Mouse (Mus musculus) adrenal gland, postnatal 25 days (tissue): ENCODE results near the gene Krt5. TPM values are rescaled to one million over a fixed set of nuclear protein-coding genes. Genes with fewer than 3 reads are reported as not detected.
"Not testable (repeated sequence)": the region's sequence is repeated elsewhere in the genome, so short reads cannot be mapped to it uniquely, and the experiment has no call there.

Experiments used
- DNase-seq: peaks from one replicate; pipeline ENCODE4 v3.0.0; 2021; ENCODE audit warnings: mixed read lengths
- long read RNA-seq: library from polyadenylated mRNA; stranded (forward); transcript quantifications from one replicate; pipeline ENCODE4 v2.0.0, GENCODE M21; 2021
- total RNA-seq: library from RNA; stranded (reverse); gene quantifications from 2 replicates; pipeline ENCODE4 v1.2.3, GENCODE M21; 2021

Krt5 gene
- not detected in 2 replicates for total RNA-seq
- long read RNA-seq = 0 reads

GRCm38 (mm10) chr15:101712720-101713119, at the start of gene Krt5:
TSS of gene Krt5 (minus strand) at chr15:101712898.
- no peak for DNase-seq

DNA sequence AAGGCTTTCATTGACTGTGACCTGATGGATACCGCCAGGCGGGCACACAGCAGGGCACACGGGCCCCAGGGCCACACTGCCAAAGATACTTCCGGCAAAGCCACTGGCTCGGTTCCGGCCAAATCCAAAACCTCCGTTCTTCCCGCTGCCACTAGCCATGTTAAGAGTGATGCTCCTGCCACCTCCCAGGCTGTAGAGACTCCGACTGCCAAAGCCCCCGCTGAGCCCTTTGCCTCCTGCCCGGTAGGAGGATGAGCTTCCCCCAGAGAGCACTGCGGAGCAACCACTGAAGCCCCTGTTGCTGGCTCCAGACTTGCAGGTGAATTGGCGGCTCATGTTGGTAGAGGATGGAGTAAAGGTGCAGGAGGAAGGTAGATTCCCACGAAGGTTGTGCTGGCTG, 30.0 kb upstream of the Krt5 start, which contains the start of gene Krt71:
Gene Krt71 (minus strand): TSS at position 399 of the 400 bp plus-strand sequence.
- no peak for DNase-seq

DNA sequence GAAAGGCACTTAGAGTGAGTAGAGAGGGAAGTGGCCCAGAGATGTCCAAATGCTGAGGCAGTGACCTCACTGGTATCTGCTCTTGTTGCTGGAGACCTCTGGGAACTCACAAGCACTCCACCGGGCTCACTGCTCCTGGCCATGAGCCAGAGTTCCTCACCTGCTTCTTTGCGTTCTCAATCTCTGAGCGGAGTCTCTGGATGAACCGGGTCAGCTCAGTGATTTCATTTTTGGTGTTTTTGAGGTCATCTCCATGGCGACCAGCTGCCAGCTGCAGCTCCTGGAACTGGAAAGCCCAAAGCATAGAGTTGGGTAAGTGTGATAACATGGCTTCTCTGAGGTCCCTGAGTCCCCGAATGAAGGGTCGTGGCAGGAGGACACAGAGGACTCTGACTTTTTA, 25.1 kb upstream of the Krt5 start:
- DNase-seq = no peak

DNA sequence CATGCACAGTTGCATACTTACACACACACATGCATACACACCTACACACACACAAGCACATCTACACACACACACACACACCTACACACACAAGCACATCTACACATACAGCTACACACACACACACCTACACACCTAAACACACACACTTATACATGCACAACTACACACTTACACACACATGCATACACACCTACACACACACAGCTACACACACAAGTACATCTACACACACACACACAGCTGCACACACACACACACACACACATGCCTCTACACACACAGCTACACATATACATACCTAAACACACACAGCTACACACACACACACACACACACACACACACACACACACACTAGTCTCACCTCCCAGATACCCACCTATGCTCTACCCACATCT, 18.0 kb upstream of the Krt5 start:
- DNase-seq = no peak

DNA sequence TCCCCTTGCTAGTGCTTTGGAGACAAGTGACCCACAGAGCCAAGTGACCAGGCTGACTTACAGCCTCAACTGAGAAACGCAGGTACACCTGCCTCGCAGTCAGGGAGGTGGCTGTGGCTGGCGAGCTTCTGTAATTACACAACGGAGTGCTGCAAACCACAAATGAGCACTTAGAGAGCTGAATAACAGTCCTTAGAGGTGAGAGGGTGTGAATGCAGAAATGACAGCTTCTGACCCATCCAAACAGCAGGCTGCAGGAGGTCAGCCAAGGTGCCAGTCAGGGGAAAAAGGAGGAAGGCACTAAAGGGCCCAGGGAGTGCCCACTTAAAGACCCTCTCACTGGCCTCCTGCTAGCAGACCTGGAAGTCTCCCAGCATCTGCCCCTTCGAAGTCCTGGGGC, 12.0 kb upstream of the Krt5 start:
- DNase-seq = no peak

DNA sequence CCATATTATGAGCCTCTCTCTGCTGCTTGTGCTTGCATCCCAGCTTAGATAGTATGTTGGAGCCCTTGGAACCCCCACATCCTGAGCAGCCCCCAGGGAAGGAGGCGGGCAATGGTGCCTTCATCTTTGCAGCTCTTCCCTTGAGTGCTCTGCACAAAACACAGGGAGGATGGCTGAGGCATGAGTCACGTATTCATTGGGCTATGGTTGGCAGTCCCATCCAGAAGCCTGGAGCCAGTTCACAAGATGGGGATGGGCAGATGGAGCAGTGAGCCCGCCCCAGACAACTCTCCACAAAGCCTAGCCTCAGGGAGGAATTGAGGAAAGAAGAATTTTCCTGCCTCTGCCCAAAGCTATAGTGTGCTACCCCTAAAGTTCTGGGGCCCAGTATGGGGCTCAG, 3.1 kb upstream of the Krt5 start:
- no peak for DNase-seq

DNA sequence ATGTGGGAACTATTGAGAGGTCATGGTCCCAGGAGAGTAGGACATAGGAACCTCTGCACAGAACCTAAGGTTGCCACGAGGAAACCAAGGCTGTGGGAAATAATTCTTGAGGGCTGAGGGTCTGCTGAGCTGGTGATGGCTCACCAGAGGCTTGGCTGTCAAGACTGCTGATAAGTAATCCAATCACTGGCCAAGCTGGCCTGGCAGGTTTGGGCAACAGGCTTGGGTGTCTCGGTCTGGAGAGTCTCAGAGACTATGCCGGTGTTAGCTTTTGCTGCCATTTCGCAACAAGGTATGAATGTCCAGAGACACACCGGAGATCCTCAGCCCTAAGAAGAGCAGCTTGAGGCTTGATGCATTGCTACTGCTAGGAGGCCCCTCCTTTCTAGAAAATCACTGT, 1.7 kb upstream of the Krt5 start:
- DNase-seq = no peak

GRCm38 (mm10) chr15:101713731-101714130, 1.0 kb upstream of the Krt5 start:
- no peak for DNase-seq

- no peak for DNase-seq
Observed at GRCm38 (mm10) chr15:101708683-101709082, 4.0 kb downstream of the Krt5 start.

DNA sequence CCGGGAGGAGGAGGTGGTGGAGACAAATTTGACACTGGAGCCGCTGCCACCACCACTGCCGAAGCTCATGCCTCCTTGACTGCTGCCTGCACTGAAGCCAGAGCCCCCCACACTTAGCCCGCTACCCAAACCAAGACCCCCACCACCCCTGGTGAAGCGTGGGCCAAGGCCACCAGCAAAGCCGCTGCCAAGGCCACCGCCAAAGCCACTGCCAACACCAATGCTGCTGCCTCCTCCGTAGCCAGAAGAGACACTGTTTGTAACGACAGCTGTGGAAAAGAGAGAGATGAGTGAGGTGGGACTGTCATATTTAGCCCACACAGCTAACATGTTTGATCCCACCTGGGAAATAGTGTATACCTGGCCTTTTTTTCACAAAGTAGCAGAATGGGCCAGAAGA, 5.2 kb downstream of the Krt5 start:
- DNase-seq = no peak

DNA sequence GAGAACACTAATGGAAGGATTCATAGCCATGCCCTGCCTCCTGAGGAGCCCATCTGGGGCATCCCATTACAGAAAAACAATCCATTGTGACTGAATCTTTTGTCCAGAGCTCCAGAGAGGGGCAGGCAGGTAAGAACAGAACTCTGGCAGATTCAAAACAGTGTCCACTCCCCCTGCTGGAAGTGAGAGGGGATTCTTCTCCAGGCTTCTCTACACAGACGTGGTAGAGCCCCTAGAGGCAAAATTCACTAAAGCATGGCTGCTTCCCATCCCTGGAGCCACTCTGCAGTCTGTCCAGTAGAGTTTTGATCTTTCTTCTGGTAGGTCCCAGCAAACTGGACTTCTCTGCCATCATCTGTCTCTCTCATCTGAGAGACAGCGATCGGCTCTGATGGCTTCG, 8.6 kb downstream of the Krt5 start:
- DNase-seq = no peak

GRCm38 (mm10) chr15:101702380-101702779, 10.3 kb downstream of the Krt5 start:
- DNase-seq = no peak

- no peak for DNase-seq
Observed at GRCm38 (mm10) chr15:101699866-101700265, 12.8 kb downstream of the Krt5 start.

DNA sequence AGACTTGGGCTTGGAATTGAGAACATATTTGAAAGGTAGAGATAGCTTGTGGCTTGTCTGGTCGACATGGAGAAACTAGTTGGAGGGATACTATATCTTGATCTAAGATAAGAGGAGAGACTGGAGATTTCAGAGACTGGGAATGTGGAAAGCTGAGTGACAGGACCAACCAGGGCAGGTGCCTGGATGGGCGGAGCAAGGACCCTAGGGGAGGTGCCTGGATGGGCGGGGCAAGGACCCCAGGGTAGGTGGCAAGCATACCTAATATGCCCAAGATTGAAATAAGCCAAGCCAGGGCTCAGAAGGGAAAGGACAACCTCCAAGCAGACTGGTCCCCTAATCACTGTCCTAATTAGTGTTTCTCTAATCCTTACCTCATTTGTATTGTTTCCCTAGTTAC, 13.5 kb downstream of the Krt5 start:
- no peak for DNase-seq

GRCm38 (mm10) chr15:101697326-101698188, 15.1 kb downstream of the Krt5 start:
- no peak for DNase-seq

GRCm38 (mm10) chr15:101694207-101694606, 18.5 kb downstream of the Krt5 start, which contains the start of gene Krt6a:
TSS of gene Krt6a (minus strand) at chr15:101694307.
- no peak for DNase-seq

DNA sequence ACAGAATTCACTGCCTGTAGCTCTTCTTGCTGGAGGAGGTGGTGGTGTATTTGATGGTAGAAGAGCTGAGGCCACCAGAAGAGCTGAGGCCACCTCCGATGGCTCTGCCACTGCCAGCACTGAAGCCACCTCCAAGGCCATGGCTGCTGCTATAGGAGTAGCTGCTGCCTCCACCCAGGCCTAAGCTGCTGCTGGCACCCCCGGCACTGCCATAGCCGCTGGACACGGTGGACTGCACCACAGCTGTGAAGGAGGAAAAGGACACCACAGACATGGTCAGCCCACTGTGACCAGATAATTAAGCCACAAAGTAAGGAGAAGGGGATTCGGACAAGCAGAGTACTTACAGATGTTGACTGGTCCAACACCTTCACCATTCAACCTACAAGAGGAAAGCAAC, 22.2 kb downstream of the Krt5 start:
- DNase-seq = not testable (repeated sequence)

DNA sequence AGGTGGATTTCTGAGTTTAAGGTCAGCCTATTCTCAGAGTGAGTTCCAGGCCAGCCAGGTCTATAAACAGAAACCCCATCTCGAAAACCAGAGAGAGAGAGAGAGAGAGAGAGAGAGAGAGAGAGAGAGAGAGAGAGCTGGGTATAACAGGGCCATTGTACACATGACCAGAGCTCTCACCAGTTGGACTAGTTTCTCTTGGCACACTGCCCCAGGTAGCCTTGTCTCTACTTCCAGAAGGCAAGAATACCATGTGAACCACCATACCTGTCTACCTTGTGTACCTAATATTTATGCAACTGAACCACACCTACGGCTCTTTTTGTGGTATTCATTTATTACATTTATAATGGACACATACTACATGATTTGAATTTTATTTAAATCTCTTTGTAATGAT, 24.5 kb downstream of the Krt5 start:
- no peak for DNase-seq

DNA sequence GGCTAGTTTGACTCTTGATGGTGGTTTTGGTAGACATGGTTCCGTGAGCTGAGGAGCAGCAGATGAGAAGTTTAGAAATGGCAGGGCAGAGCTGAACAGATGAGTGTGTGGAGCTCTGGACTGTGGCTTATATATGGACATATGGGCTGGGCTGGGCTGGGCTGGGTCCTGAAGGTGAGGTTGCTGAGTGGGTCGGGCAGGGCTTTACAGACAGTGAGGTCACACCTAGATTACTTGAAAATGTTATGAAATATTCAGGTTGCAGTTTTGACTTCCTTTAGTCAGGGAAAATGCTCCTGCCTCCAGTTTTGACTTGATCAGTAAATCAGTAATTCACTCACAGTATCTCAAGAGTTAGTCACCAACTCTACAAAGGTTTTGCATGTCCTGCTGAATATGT, 32.5 kb downstream of the Krt5 start, which contains the start of gene Krt6b:
Gene Krt6b (minus strand): TSS at position 101 of the 400 bp plus-strand sequence.
- DNase-seq = no peak

DNA sequence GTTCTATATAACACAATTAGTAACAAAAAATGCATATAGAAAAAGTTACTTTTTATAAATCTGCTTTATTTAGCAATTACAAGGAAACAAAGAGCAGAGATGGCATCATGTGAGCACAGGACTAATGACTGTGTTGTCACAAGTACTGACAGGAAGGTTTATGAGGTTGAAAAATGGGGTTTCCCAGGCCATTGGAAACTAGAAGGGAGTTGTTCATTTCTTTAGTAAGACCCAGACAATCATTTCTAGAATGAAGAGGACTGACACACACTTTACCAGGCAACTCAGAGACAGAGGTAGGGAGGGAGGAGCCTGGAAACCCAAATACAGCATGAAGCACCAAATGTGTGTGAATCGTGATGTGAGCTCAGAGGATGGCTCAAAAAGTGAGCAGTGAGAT, 36.7 kb downstream of the Krt5 start:
- DNase-seq = no peak
